Mouse (Mus musculus): ENCODE data around the gene Brwd3. TPM values are rescaled to one million over a fixed set of nuclear protein-coding genes. Genes with fewer than 3 reads are reported as not detected.

Gene Brwd3
- 4.0 and 4.4 TPM in 2 replicates for polyA plus RNA-seq (2012; rRNA removed)

DNA sequence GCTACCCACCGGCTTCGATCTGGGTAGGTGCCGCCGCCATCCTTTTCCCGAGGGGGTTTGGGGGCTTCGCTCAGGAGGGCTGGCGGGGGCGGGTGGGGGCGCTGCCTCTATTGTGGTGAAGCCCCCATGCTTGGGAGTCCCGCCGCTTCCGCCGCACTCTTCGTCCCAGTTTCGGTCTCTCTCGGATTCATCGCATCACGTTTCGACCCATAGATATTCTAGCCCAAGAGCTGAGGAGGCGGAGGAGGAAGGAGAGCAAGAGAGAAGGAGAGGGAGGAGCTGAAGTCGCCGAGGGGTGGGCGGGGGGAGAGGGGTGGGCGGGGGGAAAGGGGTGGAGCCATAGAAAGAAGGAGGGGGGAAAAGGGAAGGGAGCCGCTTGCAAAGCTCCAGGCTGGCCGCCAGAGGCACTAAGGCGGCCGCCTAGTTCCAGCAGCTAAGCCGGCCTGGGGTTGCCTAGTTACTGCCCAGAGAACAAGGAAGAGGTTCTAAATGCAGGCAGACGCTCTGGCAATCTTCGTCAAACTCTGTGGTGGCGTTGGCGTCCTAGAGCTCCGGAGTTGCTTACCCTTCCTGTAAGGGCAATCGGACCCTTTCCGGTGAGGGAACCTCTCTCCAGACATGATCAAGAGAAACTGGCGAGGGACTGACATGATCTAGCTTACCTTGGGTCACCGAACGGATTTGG is at the start of gene Brwd3:
Gene Brwd3, minus strand, starts transcription at position 283 of the 685 bp plus-strand sequence.

Other genes with a start within 250 kb of the Brwd3 start
- not detected in 2 replicates for gene Gm379, start 169.5 kb downstream of the Brwd3 start, polyA plus RNA-seq (2012; rRNA removed)
- gene Hmgn5, start 179.0 kb upstream of the Brwd3 start, polyA plus RNA-seq (2012; rRNA removed), result 6.9 and 9.5 TPM in 2 replicates

Data from central nervous system, embryonic 18 days (tissue).